Mouse (Mus musculus) urinary bladder, adult 2 months (tissue): ENCODE results near the gene Csf3r. TPM values are rescaled to one million over a fixed set of nuclear protein-coding genes. Genes with fewer than 3 reads are reported as not detected.
A peak's percentile ranks its signal among the peaks of the same experiment; 100 is the strongest.

Source experiments
- DNase-seq: peaks from one replicate; pipeline ENCODE4 v3.0.0; 2022; ENCODE audit warnings: low spot score
- polyA plus RNA-seq: library from polyadenylated mRNA; depleted of rRNA; stranded (reverse); fragments of >200 nt; gene quantifications from 2 replicates; pipeline ENCODE4 v1.2.3, GENCODE M21; 2012; rRNA removed

The Csf3r gene
- polyA plus RNA-seq, 1 experiment, result 1.6 TPM

DNA sequence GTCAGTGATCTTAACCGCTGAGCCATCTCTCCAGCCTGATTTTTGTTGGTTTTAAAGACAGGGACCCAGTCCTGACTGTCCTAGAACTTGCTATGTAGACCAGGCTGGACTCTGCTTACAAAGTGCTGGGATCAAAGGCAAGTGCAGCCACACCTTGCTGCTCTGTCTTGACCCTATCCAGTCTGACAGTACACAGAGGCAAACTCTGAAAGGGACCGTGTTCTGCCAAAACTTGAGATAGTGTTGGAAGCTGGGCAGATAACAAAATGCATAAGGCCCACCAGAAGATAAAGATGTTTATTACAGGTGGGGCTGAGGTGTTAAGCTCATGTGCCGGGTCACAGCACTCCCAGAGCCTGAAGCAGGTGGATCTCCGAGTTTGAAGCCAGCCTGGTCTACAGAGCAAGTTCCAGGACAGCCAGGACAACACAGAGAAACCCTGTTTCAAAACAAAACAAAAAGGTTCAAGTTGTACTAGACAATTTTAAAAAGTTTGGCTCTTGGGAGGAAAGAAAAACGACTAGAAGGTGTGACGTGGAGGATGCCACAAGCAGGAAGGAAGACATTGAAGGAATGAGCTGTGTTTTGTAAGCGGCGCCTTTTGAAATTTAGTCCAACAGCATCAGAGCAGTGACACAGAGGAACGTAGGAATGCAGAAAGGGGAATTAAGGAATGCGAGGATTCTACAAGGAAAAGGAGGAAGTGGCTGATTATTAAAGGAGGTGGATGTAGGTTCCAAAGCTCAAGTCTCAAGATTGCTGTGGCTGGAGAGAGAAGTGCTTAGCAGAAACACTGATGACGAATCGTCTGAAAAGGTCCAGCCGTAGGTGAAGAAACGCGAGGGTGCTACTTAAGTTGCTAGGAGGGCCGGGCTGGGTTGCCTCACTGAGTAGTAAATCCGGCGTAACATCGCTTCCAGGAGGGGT lies 33.1 kb downstream of the Csf3r start:
- no peak for DNase-seq

GRCm38 (mm10) chr4:126058134-126058996 lies 34.0 kb downstream of the Csf3r start, which contains the start of gene Oscp1:
Gene Oscp1 (plus strand): TSS chr4:126058565.
- DNase-seq, result peak; percentile 56

- DNase-seq, result no peak
These were observed 34.6 kb downstream of the Csf3r start for GRCm38 (mm10) chr4:126058997-126059362.

DNA sequence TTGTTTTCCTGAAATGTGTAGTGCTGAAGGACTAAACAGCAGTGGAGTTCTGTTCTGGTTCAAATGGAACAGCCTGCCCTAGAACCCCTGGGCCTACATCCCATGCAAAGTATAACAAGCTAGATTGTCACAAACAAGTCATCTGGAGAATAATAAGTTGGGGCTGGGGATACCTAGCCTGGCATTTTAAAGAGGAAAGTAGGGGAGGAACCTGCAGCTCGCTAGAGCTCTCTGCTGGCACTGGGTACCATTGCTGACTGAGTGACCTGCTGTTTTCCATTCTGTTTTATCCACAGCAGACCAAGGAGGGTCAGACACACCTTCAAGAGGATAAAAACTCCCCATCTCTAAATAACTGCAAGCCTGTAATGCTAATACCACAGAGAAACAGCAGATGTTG lies 38.5 kb downstream of the Csf3r start:
- no peak for DNase-seq

GRCm38 (mm10) chr4:126065241-126065640 lies 40.9 kb downstream of the Csf3r start:
- DNase-seq, result no peak

DNA sequence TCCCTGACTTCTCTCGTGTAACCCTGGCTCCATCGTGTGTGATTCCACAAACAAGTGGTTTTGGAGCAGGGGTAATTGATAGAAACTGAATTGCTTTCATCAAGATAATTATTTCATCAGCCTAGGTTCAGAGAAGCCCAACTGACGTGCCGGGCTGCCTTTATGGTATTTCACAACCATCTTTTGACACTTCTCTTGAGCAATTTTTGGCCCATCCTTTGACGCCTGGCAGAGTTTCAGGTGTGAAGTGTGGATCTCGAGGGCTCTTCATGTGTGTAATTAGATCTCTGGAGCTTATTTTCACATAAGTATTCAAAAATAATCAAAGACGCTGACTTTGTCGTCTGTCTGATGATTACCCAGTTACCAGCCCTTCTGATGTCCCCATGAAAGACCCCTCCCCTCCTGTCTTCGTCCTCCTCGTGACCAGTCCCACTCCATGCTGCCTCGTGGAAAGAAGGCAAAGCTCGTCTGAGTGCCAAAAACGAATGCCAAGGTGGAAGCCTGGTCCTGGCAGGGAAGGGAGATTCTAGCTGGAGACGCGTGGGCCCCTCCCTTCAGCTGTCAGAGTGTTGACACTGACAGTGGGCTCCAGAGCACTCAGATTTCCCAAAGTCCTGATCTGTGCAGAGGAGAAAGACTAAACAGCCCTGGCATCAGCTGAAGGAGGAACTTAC lies 43.2 kb downstream of the Csf3r start:
- DNase-seq, result no peak

DNA sequence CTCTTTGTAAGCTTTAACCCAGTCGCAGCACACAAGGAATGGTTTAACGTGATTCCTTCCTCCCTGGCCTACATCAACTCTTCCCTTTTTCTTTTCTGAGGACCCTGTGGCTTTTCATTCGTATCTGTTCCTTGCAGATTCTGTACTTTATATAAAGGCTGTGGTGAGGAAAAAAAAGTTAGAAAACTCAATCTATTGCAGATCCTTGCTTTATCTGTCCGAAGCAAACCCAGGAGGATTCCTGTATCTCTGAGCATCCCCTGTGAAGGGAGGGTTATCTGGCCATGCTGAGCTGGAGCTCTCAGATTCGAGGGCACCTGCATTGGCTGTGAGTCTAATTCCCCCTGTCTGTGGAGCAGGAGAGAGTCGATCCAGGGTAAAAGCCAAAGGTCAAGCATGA lies 44.5 kb downstream of the Csf3r start:
- no peak for DNase-seq

GRCm38 (mm10) chr4:126077833-126078232 lies 53.5 kb downstream of the Csf3r start:
- DNase-seq, result no peak

DNA sequence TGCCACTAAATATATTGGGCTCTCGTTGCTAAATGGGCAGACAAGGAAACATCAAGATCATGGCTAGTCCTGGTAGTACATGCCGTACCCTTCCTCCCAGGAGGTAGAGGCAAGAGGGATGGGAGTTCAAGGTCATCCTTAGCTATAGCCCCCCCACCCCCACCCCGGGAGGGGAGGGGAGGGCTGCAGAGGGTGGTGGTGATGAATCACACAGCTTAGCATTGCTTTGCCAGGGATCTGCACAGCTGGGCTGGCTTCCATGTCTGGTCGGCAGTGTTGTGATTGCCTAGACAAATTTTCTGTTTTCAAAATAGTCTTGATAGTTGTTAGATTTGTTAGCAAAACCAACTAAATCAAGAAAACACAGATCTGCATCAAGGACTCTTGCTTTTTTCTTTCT lies 54.9 kb downstream of the Csf3r start:
- no peak for DNase-seq

GRCm38 (mm10) chr4:126081601-126082000 lies 57.3 kb downstream of the Csf3r start:
- no peak for DNase-seq

GRCm38 (mm10) chr4:126083021-126083420 lies 58.7 kb downstream of the Csf3r start:
- no peak for DNase-seq

DNA sequence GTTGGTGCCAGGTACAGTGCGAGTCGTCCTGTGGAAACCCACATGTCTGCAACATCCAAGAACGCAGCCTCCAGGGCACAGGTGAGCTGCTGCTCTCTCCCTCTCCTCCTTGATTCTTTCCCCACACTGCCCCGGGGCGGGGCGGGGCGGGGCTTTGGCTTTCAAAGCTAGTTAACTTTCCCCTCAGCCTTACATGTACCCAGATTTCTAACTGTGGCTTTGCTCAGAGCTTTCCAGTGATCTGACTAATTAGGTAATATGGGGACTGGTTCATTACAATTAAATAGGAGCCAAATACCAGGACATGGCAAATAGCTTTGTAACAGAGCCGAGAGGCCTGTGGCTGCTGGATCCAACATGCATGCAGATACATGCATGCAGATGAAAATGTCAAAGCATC lies 60.0 kb downstream of the Csf3r start:
- DNase-seq, result no peak

DNA sequence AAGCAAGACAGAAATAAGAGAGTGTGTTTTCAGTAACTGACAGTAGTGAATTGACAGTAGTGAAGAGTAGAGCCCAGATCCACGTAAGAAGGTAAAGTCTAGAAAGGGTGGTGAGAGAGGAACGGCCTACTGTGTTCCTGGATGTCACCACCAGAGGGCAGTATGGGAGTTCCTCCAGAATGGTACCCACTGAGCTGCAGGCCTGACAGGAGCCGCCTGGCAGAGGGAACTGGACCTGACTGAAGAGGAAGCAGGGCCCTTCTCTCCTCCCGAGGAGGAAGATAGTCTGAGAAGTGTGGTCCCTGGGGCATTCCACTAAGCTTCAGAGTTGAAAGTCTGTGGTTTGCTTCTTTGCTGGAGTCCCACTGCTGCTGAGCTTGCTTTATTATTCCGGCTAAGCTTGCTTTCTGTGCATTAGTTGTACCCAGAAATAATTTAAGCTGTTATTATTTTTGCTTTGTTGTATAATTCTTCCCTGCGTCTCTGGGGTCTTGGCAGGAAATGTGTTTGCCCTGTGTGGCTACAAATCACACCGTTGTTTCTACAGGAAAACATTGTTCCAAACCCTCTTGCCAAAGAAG lies 61.7 kb downstream of the Csf3r start:
- no peak for DNase-seq

DNA sequence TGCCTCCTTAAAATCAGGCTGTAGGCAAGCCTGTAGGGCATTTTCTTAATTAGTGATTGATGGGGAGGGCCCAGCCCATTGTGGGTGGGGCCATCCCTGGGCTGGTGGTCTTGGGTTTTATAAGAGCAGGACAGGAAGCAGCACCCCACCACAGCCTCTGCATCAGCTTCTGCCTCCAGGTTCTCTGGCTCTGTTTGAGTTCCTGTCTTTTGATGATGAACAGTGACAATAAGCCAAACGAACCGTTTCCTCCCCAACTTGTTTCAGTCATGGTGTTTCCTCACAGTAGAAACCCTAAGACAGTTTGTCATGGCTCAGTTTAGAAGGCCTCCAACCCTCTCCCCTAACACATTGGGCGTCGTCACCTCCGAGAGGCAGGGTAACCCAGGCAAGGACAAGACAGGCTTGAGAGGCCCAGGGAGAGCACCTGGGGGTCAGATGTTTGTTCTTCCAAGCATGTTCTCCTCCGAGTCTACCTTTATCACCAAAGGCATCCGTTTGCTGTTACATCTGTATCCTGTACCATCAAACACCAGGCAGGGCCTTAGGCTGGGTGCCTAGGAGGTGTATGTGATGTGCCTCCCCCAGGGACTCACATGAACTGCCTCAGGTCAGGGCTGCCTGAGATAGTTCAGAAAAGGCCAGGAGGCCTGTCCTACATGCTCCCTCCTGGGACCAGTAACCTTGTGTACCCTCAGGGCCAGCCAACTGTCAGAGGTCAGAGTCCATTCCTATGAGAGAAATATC lies 65.9 kb downstream of the Csf3r start:
- no peak for DNase-seq

DNA sequence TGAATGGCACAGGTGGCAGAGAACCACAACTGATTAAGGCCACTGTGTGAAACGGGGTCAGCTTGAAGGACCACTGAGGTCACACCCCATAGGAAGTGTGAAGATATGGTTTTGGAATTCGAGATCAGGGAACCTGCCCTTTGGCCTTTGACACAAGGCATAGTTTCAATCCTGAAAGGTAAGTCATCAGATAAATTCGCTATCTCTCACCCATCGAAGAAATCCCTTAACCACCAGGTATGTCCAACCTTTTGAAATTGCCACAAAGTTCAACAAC lies 66.4 kb downstream of the Csf3r start:
- no peak for DNase-seq

DNA sequence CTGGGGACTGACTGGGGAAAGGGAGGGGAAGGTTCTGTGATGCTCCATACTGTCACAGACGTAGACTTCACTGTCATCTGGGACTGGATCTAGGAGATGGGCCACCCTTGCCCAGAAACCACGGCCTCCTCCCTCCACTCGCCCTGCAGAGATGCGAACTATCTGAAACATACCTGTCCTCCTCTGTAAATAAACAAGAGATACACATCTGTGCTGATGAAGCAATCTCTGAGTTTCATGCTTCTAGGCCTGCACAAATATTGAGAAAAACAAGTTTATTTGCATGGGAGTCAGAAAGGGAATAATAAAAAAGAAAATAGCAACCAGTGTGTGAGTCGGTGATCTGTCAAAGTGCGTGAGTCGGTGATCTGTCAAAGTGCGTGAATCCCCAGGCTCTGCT lies 67.5 kb downstream of the Csf3r start:
- no peak for DNase-seq

Other genes with a start within 250 kb of the Csf3r start
- 44.0 and 51.4 TPM in 2 replicates for gene Mrps15, start 22.4 kb downstream of the Csf3r start, polyA plus RNA-seq
- 1.2 and 3.3 TPM in 2 replicates for gene Oscp1, start 34.0 kb downstream of the Csf3r start, polyA plus RNA-seq
- 48.2 and 49.5 TPM in 2 replicates for gene Lsm10, start 72.1 kb downstream of the Csf3r start, polyA plus RNA-seq
- 26.3 and 40.8 TPM in 2 replicates for gene Stk40, start 79.4 kb downstream of the Csf3r start, polyA plus RNA-seq
- gene Eva1b, start 123.2 kb downstream of the Csf3r start, polyA plus RNA-seq, result 64.1 and 68.0 TPM in 2 replicates
- 10.1 and 11.8 TPM in 2 replicates for gene Sh3d21, start 138.9 kb downstream of the Csf3r start, polyA plus RNA-seq
- gene Thrap3, start 178.2 kb downstream of the Csf3r start, polyA plus RNA-seq, result 111 and 130 TPM in 2 replicates
- gene Map7d1, start 231.8 kb downstream of the Csf3r start, polyA plus RNA-seq, result 103 and 127 TPM in 2 replicates
- 85.7 and 101 TPM in 2 replicates for gene Trappc3, start 237.8 kb downstream of the Csf3r start, polyA plus RNA-seq